Mouse (Mus musculus): ENCODE results near the gene Cplx1.
"Not testable (repeated sequence)": the region's sequence is repeated elsewhere in the genome, so short reads cannot be mapped to it uniquely, and the experiment has no call there.

Cplx1 gene

DNA sequence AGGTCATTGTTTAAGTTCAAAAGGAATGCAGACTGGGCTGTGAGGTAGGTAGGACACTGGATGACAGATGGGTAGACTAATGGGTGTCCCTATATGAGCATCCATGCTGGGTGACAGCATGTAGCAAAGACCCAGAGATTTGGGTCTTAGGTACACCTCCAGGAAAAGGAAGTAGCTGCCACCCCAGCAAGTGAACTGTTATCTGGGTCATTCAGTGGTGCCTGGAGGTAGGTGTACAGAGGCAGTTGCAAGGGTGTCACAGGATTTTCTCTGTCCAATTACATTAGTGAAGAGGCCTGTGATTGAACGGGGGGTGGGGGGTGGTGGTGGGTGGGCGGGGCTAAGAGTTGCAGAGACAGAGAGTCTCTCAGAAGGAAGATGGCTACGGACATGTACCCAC is 33.2 kb downstream of the Cplx1 start:
- in situ Hi-C loops (cut with MboI, MseI), result no loop called here

DNA sequence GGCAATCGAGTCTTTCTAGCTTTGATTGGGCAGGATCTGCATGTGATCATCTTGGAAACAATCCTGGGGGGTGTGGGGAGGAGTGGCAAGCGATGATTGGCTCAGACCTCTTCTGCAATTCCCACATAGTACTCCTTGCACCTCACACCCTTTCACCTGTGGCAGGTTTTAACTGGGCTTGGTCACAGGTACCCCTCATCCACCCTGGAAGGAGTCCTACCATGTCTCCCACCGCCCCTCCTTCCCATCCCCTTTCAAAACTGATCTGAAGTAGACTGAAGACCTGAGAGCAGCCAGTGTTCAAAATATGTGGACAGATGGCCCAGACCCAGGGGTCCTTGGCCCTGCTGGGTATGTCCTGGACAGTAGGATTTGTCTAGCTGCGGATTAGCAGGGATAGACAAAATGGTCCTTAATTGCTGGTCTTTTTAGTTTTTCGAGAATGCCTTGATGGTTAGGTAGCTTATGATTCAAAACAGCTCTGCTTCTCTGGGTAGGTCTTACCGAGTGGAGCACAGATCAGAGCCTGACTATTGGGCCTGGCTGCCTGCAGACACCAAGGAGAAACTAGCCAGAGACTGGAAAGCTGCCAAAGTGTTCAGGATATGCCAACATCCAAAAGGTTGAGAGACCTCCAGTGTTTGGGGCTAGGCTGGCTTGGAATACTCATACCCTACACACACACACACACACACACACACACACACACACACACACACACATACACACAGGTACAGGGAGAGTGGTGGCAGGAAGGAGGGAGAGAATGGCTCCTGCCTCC is 34.1 kb downstream of the Cplx1 start:
- in situ Hi-C loops (cut with MboI, MseI), result no loop called here

DNA sequence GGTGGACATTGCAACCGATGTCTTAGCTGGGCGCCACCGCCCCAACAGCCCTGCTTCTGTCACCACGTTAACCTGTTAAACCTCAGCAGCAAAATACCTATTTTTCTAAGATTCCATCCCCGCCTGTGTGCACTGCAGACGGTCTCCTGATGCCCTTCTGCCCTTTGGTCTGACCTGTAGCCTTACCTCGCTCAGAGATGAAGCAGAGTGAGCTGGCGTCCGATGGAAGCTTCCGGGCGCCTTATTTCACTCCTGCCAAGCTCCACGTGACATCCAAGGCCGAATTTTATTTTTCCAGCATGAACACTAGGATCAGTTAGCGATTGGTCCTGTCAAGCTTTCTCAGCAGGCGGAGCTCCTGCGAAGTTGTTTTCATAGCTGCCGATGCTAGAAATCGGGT is 47.5 kb downstream of the Cplx1 start:
- in situ Hi-C loops (cut with MboI, MseI), result no loop called here

DNA sequence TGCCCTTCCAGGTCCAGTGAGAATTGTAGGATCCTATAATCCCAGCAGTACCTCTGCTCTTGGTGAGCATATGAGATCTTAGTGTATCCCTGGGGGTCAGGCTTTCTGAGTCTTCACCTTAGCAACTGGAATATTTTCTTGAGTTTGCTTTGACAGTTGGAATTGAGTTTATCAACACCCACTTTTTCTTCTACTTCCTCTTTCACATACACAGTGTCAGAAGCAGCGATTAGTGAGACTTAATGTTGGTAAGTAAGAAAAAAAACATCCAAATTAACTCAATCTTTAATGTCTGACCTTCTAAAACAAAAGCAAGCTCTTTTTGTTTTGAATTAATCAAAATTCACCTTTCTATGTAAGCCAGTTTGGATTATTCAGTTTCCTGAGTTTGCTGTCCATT is 48.3 kb downstream of the Cplx1 start:
- in situ Hi-C loops (cut with MboI, MseI), result no loop called here

DNA sequence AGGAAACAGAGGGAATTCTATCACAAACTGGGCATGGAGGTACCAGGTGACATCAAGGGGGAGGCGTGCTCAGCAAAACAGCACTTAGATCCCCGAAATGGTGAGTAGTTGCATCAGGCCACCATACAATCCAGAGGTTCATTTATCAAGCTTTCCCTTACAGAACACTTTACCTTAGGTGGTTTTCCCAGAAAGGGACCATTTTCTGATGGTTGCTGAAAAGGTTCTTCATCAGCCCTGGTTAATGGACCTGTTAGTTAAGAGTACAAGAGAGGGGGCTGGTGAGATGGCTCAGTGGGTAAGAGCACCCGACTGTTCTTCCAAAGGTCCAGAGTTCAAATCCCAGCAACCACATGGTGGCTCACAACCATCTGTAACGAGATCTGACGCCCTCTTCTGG is 63.7 kb downstream of the Cplx1 start:
- in situ Hi-C loops (cut with MboI, MseI), result not testable (repeated sequence)

DNA sequence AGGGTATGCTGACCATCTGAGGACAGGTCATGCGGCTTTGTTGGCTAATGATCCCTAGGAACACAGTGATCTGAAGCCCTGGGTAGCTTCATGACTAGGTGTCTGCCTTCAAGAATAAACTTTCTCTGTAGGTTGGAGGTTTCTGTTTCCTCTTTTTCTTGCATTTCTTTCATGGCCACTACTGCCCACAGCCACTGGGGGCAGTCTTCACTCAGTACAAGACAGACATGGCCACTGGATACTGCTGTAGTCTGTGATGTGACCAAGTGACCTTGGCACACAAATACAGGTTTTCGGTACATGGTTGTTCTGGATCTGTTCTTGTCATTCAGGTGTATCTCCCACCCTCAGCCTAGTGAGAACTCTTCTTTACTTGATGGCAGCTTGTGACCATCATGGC is 64.6 kb downstream of the Cplx1 start:
- in situ Hi-C loops (cut with MboI, MseI), result no loop called here

DNA sequence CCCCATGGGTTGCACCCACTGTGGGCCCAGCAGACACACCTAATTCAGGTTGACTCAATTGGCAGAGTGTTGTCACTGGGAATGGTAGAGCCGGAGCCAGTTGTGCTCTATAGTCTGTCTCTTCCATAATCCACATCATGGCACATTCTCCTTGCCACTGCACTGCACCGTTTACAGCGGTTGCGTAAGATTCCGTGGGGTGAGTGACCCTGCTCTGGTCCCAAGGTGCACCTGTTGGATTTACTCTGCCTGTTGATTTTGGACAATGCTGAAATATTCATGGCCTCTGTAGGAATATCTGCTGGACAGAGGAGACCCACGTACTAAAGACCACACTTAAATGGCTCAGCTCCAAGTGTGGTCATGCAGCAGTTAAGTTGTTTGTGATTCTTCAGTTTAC is 66.8 kb downstream of the Cplx1 start:
- in situ Hi-C loops (cut with MboI, MseI), result no loop called here

DNA sequence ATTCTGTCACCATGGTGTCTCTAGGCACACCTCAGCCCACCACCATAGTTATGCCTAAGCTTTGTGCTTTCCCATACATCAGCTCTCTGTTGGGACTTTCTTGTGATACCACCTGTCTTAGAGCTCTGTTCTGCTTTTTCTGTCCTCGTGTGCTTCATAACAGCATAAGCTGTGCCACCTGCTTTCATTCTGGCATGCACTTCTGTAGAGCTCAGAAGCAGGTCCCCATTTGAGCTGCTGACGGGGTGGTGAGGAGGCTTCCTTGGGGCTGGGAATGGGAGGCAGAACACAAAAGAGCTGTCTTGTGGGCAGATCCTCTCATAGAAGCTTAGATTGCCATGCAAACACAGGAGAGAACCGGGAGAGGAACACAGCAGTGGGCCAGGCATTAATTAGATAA is 73.8 kb downstream of the Cplx1 start:
- in situ Hi-C loops (cut with MboI, MseI), result no loop called here

DNA sequence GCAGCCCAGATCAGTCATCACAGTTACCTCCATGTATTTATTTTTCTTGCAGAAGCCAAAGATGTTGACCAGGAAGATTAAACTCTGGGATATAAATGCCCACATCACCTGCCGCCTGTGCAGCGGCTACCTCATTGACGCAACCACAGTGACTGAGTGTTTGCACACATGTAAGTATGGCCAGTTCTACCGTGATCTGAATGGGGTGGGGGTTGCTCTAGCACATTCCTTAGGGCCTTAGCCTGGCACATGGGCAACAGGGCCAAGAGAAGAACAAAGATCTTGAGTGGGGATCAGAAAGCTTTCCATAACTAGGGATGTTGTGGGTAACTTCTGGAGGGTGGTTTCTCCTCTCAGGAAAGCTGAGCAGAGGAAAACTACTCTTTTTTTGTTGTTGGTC is 76.1 kb downstream of the Cplx1 start:
- in situ Hi-C loops (cut with MboI, MseI), result no loop called here

DNA sequence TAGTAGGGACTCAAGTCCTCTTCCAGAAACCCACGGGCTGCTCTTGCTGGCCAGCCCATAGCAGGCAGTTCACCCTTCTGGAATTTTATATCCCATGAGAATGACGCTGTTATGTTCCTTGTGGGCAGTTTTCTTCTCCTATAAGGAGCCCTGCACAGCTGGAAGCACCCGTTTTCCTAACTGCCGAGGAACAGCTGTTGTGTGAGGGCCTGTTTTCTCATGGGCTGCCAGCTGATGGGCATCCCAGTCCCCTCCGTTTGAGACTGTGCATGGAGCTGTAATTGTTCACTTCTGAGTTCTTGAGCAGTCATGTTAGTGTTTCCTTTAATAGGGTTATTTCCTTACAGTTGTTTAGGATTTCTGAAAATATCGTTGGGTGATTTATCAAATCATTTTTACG is 80.2 kb downstream of the Cplx1 start:
- in situ Hi-C loops (cut with MboI, MseI), result no loop called here

All from T-helper 17 cell (primary cell).